8 mouse cellular contexts compared by ENCODE assay signal in genomic region chr13:6688790-6689433, GRCm38 (mm10). TPM values are rescaled to one million over a fixed set of nuclear protein-coding genes. Genes with fewer than 3 reads are reported as not detected.
DNase-seq lines count a peak whose midpoint lies in the region; ATAC-seq and TF ChIP-seq lines count a peak whose summit lies in the region.
"Had no signal": no experiment of that assay in that cellular context is flagged by ENCODE, and none has a peak within 500 bp of the region (broad histone marks: within the 10 kb centered on the region; RNA-seq: fewer than 3 reads in every experiment).

No protein-coding gene starts in this region.

- H3K9ac ChIP-seq in neural tube, embryonic 11.5 days (ENCODE audit: low read length), result no peak overlapping the region
- no peak overlapping the region for H3K9ac ChIP-seq in embryonic facial prominence, embryonic 14.5 days (ENCODE audit: low read depth, low read length)
- no peak overlapping the region for H3K9ac ChIP-seq in lung, postnatal 0 days (replicated peaks; ENCODE audit: low read depth)
- H3K9ac ChIP-seq: lung, embryonic 15.5 days had no signal

- peak; percentile 46; the same call in 1 of the 2 replicates for ATAC-seq in neural tube, embryonic 11.5 days (ENCODE audit: insufficient read depth, low FRiP score, low TSS enrichment)
- peak; percentile 89 for ATAC-seq in Patski
- ATAC-seq in embryonic facial prominence, embryonic 14.5 days (ENCODE audit: low read depth), result peak; percentile 62; the same call in 1 of the 2 replicates
- no peak for ATAC-seq in lung, postnatal 0 days

- no peaks in the 10 kb centered on the region for H3K27me3 ChIP-seq in neural tube, embryonic 11.5 days (ENCODE audit: control insufficient read depth, insufficient read depth, low read length)
- no peaks in the 10 kb centered on the region for H3K27me3 ChIP-seq in Patski
- H3K27me3 ChIP-seq in embryonic facial prominence, embryonic 14.5 days (replicated peaks; ENCODE audit: control insufficient read depth, insufficient read depth, low read length), result no peaks in the 10 kb centered on the region
- no peaks in the 10 kb centered on the region for H3K27me3 ChIP-seq in lung, postnatal 0 days (replicated peaks; ENCODE audit: insufficient read depth, low read length)
- H3K27me3 ChIP-seq: lung, embryonic 15.5 days had no signal

- H3K36me3 ChIP-seq in neural tube, embryonic 11.5 days (ENCODE audit: control insufficient read depth, insufficient read depth, low read length), result no peaks in the 10 kb centered on the region
- H3K36me3 ChIP-seq in embryonic facial prominence, embryonic 14.5 days (ENCODE audit: control insufficient read depth, insufficient read depth, low read length), result no peaks in the 10 kb centered on the region
- no peaks in the 10 kb centered on the region for H3K36me3 ChIP-seq in lung, postnatal 0 days (ENCODE audit: insufficient read depth, low read length)
- H3K36me3 ChIP-seq: lung, embryonic 15.5 days had no signal

- H3K27ac ChIP-seq in neural tube, embryonic 11.5 days (ENCODE audit: low read depth, low read length), result no peak overlapping the region
- H3K27ac ChIP-seq in embryonic facial prominence, embryonic 14.5 days (replicated peaks; ENCODE audit: low read depth, low read length), result no peak overlapping the region
- H3K27ac ChIP-seq in lung, postnatal 0 days (ENCODE audit: low read length), result no peak overlapping the region
- H3K27ac ChIP-seq: lung, embryonic 15.5 days had no signal

- POLR2A ChIA-PET in Patski (lab: Charles Lee), result no interaction called here

- DNase-seq in neural tube, embryonic 11.5 days (ENCODE audit: low spot score), result peak; percentile 54
- DNase-seq in neural tube, embryonic 10.5 days (ENCODE audit: extremely low spot score, low spot score), result no peak
- DNase-seq in Patski (ENCODE audit: low read depth, low spot score), result no peak
- DNase-seq in embryonic facial prominence, embryonic 14.5 days (ENCODE audit: low spot score), result peak; percentile 81
- peak; percentile 30 to 48 for DNase-seq in kidney, adult 8-10 months
- peak; percentile 71 for DNase-seq in lung, postnatal 0 days (ENCODE audit: low spot score)
- DNase-seq in right cerebral cortex, postnatal 14 days, result peak; percentile 53

- no peaks in the 10 kb centered on the region for H3K9me3 ChIP-seq in neural tube, embryonic 11.5 days (ENCODE audit: control insufficient read depth, low read length)
- no peaks in the 10 kb centered on the region for H3K9me3 ChIP-seq in embryonic facial prominence, embryonic 14.5 days (ENCODE audit: control insufficient read depth, low read length)
- H3K9me3 ChIP-seq in lung, postnatal 0 days (ENCODE audit: low read length), result no peaks in the 10 kb centered on the region
- H3K9me3 ChIP-seq: lung, embryonic 15.5 days had no signal

- TF ChIP-seq CTCF in Patski (IDR thresholded peaks at IDR 0.05), result peak; percentile 73
- TF ChIP-seq CTCF in lung, postnatal 0 days (IDR thresholded peaks at IDR 0.05), result peak; percentile 65

- CTCF ChIA-PET in Patski (lab: Charles Lee), result interaction anchor here (0.7 to 1.9 kb wide), 2 partner anchors 14 to 31 kb away, joined by 3 to 5 read pairs; no protein-coding TSS in a partner anchor

- in situ Hi-C loops in Patski (cut with MboI; ENCODE audit: low pct_unique_long_range_greater_than_20kb), result loop anchor here (5.0 kb wide), 1 partner anchor 68 kb away; no protein-coding TSS in a partner anchor

- TF ChIP-seq EP300 in lung, postnatal 0 days (IDR thresholded peaks at IDR 0.05), result no peak

- 58% methylated on average over 7 of the region's 7 CpGs for WGBS in neural tube, embryonic 11.5 days
- 47% methylated on average over 7 of the region's 7 CpGs for WGBS in embryonic facial prominence, embryonic 14.5 days
- WGBS in lung, postnatal 0 days, result 42% methylated on average over 7 of the region's 7 CpGs

- H3K4me2 ChIP-seq in neural tube, embryonic 11.5 days (ENCODE audit: low read depth), result no peak overlapping the region
- H3K4me2 ChIP-seq in embryonic facial prominence, embryonic 14.5 days (ENCODE audit: low read depth, low read length), result no peak overlapping the region
- no peak overlapping the region for H3K4me2 ChIP-seq in lung, postnatal 0 days (replicated peaks; ENCODE audit: low read depth, low read length)
- H3K4me2 ChIP-seq: lung, embryonic 15.5 days had no signal

- H3K4me1 ChIP-seq in neural tube, embryonic 11.5 days (ENCODE audit: control insufficient read depth, insufficient read depth, low read length), result no peaks in the 10 kb centered on the region
- H3K4me1 ChIP-seq in embryonic facial prominence, embryonic 14.5 days (ENCODE audit: control insufficient read depth, insufficient read depth, low read length), result no peaks in the 10 kb centered on the region
- no peaks in the 10 kb centered on the region for H3K4me1 ChIP-seq in lung, postnatal 0 days (ENCODE audit: insufficient read depth, low read depth, low read length)
- H3K4me1 ChIP-seq: lung, embryonic 15.5 days had no signal

- no peak overlapping the region for H3K4me3 ChIP-seq in neural tube, embryonic 11.5 days (ENCODE audit: low read depth, low read length)
- no peak overlapping the region for H3K4me3 ChIP-seq in embryonic facial prominence, embryonic 14.5 days (ENCODE audit: low read depth, low read length)
- no peak overlapping the region for H3K4me3 ChIP-seq in lung, postnatal 0 days (ENCODE audit: low read depth, low read length)
- H3K4me3 ChIP-seq: lung, embryonic 15.5 days had no signal

RNA-seq across cellular contexts. Expression of gene Pfkp, which starts 40.3 kb away (rescaled TPM):
- polyA plus RNA-seq in neural tube, embryonic 11.5 days (2014; fragmentation: Nextera tagmentation; extraction: Ambion mirVana), result 40.9 and 51.5 TPM in 2 replicates
- polyA plus RNA-seq in Patski (2021), result 220 TPM
- 27.7 and 28.6 TPM in 2 replicates for polyA plus RNA-seq in embryonic facial prominence, embryonic 14.5 days (2014; fragmentation: Nextera tagmentation; extraction: Ambion mirVana)
- 23.1 and 24.8 TPM in 2 replicates for polyA plus RNA-seq in lung, postnatal 0 days (2015; fragmentation: Nextera tagmentation; extraction: Ambion mirVana)

Comparison
In these comparisons a context has a peak if more than half of its experiments do, and no peak if none do; other contexts are left out.
1. DNase-seq: peak in neural tube, embryonic 11.5 days (single experiment), embryonic facial prominence, embryonic 14.5 days (single experiment), kidney, adult 8-10 months (2 of 2), lung, postnatal 0 days (single experiment) and right cerebral cortex, postnatal 14 days (single experiment); none in neural tube, embryonic 10.5 days (single experiment) and Patski (single experiment).